Mouse (Mus musculus) right cerebral cortex, adult 18-20 months (tissue): ENCODE results near the gene Zcchc24.

Experiments
- DNase-seq: peaks from one replicate; pipeline ENCODE4 v3.0.0; 2022; ENCODE audit warnings: mixed read lengths

Gene Zcchc24

DNA sequence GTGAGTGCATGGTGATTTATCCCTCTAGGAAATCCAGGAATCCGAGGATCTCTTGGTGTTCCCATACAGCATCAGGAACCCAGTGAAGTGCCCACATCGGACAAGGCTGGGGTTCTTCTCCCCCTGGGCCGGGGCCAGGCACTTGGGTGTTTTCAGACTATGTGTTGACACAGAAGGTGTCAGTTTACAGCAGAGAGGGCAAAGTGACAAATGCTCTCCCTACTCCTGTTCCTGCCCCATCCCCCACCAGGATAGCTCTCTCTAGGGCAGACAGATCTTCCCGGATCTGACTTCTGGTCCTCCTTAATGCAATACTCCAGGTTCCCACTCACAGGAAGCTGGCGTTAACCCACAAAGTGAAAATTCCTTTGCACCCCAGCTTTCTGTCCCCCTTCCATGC lies 5.3 kb upstream of the Zcchc24 start:
- no peak for DNase-seq

DNA sequence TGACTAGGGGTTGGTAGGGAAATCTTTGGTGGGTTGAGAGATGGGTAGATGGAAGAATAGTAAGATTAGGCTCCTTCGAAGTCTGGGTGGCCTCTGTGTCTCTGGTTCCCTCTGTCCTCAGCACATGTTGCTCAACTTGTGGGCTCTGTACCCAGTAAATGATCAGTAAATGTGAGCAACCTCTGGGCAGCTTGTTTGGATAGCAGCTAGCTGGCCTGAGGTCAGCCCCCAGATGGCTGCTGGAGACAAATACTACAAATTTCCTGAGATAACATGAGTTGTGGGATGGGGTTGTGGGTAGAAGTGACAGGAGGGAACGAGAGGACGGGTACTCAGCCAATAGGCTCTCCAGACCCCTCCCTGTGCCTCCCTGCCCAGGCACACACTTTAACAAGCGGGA lies 4.2 kb upstream of the Zcchc24 start:
- DNase-seq, result no peak

DNA sequence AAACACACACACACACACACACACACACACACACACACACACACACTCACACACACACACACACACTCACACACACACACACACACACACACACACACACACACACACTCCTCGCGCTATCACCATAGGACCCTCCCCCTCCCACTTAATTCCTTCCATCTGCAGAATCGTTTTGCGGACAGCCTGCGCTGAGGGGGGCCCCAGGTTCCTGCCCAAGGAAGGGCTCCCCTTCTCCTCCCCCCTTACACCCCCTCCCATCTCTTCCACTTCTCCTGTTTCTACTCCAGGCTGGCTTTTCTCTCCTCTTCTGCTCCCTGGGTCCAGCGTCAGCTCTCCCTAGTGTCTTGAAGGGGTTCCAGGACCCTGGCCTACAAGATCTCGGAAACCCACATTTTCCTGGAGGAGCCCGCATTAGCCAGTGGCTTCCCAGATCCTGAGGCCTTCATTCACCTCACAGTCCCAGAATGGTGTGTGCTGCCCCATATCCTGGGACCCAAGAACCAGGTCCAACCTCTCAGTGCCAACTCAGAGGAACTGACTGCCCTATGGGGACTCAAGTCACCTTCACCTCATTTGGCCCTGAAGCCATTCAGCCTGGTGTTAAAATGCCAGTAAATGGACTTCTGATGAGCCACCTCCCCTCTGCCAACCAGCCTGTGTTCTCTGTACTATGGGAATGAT lies 927 bp upstream of the Zcchc24 start:
- no peak for DNase-seq

GRCm38 (mm10) chr14:25768261-25768893 lies 462 bp downstream of the Zcchc24 start:
- peak; percentile 20 for DNase-seq

- DNase-seq, result no peak
Observed at GRCm38 (mm10) chr14:25767725-25768203, 1.1 kb downstream of the Zcchc24 start.

- no peak for DNase-seq
Observed at GRCm38 (mm10) chr14:25766441-25766840, 2.4 kb downstream of the Zcchc24 start.

- DNase-seq, result peak; percentile 79
Observed at GRCm38 (mm10) chr14:25765921-25766320, 2.9 kb downstream of the Zcchc24 start.

GRCm38 (mm10) chr14:25765146-25765545 lies 3.7 kb downstream of the Zcchc24 start:
- no peak for DNase-seq

DNA sequence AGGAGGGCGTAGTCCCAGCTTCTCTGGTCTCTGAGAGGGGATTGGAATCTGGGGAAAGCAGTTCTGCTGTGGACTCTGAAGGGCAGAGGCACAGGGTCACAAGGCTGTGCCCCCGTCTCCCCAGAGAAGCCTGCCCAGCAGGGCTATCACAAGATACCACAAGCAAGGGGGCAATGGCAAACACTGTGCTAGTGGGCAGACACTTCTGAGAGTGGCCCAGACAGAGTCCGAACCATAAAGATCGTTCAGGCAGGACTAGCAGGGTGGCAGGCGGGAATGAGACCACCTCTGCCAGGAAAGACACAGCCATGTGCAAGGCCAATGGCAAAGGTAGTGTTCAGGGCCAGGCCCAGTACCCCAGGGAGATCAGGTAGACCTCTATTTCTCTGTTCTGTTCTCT lies 7.7 kb downstream of the Zcchc24 start:
- DNase-seq, result no peak

DNA sequence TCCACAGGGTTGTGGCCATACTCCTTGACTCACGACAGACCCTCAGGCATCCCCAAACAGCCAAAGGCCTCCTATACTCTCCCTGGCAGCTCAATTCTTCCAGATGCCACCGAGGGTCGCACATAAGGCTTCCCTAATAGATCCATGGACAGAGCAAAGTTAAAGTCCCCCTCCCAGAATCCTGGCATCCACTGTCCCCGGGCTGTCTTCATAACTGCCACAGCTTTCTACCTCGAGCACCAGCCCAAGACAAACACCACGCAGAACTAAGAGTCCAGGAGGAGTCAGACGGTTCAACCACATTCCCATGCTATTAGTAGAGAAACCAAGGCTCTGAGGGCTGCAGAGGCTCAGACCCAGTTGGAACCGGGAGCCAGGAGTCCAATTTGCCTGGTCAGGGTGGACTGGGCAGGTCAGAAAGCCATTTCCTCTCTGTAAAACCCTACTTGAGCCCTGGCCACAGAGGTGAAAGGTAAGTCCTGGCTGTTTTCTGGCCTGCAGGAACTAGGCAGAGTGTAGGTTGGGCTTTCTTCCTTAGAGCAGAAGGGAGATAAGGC lies 8.8 kb downstream of the Zcchc24 start:
- no peak for DNase-seq

GRCm38 (mm10) chr14:25759551-25759950 lies 9.3 kb downstream of the Zcchc24 start:
- no peak for DNase-seq

GRCm38 (mm10) chr14:25757917-25758316 lies 10.9 kb downstream of the Zcchc24 start:
- DNase-seq, result no peak

DNA sequence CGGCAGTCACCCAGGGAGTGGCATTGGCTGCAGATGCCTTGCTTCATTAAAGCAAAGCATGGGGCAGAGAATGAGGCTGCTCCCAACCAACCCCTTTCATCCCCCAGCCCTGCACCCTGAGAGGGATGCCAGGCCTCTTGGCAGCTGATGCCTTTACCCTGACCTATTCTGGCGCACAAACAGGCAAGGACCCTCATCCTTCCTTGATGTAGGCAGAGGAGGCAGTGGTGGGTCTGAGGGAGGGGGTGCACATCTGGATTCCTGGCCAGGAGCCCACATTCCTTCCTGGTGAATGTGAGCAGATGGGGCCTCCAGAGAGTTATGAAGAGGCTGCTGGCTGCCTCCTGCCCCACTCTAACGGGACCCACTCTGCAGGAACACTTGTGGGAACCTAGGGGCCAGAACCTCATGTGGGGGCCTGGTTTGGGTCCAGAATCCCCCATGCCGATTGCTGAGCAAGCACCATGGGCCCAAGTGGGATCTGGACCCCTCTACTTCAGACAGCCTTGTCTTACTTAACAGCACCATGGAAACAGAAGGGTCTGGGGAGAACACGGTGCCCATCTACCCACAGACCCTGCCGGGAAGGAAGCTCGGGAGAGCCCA lies 12.4 kb downstream of the Zcchc24 start:
- no peak for DNase-seq

GRCm38 (mm10) chr14:25755541-25755940 lies 13.3 kb downstream of the Zcchc24 start:
- no peak for DNase-seq

GRCm38 (mm10) chr14:25754531-25755484 lies 14.0 kb downstream of the Zcchc24 start:
- DNase-seq, result no peak

DNA sequence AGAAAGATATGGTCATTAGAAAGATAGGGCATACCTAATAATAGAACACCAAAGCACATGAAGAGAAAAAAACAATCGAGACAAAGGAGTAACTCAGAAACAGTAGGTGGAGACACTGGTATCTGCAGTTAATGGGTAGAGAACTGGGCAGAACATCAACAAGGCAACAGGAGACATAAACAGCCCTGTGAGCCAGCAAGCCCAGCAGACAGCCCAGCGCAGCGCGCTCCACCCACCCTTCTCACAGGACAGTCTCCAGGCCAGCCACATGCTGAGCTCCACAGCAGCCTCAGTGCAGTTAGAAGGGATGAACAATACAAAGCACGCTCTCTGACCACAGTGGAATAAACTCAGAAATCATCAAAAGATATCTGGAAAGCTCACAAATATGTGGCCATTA lies 15.8 kb downstream of the Zcchc24 start:
- DNase-seq, result peak; percentile 61

- no peak for DNase-seq
Observed at GRCm38 (mm10) chr14:25751067-25751466, 17.8 kb downstream of the Zcchc24 start.

DNA sequence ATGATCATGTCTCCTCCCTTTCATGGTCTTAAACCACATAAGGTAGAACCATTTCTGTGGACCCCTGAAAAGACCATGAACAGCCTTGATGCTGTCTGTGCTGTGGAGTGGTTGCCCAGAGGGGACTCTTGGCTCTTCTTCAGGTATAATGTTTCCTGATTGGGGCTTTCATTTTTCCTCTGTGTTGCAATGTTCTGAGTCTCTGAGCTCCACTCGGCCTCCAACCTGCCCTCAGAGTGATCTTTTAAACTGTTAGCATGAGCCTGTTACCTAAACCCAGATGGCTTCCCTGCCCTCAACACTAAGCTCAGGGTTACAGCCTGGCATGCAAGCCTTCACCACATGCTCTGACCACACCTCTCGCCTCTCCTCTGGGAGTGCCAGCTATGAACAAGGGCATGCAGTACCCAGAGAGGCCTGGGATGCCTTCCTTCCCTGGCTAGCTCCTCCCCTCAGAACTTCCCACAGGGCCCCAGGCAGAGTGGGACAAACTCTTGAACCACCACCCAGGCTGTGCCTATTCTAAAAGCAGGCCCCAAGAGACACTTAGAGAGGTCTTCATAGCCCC lies 18.3 kb downstream of the Zcchc24 start:
- DNase-seq, result no peak

DNA sequence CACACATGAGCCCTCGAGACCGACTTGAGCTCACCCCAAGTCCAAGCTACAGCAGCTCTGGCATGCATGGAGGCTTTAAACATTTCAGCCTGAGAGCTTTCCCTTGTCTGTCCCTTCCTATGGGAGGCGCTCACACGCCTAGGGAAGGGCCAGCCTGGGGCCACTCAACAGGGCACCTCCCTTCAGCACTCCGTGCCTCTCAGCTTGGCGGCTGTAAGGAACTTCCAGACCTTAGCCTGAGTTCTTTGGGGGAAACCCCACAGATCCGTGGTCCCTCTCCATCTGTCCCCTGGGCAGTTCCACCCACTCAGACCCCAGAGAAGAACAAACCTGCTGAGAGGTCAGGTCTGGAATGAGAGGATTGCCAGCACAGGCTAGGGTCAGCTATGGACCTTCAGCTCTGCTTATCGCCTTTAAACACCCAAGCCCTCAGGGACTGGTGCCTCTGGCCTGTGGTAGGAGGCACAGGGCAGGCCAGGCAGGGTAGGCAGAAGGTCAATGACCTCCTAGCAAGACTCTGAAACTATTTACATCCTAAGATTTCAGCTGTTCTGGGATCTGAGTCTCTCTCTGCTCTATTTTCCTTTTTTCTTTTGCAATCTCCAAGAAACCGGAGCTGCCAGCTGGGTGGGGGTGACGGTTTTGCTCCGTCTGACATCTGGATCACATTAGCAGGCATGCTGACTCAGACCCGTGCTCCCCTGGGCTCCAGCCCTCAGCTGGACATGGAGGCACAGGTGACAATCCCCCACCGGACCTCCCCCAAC lies 19.5 kb downstream of the Zcchc24 start:
- DNase-seq, result no peak

DNA sequence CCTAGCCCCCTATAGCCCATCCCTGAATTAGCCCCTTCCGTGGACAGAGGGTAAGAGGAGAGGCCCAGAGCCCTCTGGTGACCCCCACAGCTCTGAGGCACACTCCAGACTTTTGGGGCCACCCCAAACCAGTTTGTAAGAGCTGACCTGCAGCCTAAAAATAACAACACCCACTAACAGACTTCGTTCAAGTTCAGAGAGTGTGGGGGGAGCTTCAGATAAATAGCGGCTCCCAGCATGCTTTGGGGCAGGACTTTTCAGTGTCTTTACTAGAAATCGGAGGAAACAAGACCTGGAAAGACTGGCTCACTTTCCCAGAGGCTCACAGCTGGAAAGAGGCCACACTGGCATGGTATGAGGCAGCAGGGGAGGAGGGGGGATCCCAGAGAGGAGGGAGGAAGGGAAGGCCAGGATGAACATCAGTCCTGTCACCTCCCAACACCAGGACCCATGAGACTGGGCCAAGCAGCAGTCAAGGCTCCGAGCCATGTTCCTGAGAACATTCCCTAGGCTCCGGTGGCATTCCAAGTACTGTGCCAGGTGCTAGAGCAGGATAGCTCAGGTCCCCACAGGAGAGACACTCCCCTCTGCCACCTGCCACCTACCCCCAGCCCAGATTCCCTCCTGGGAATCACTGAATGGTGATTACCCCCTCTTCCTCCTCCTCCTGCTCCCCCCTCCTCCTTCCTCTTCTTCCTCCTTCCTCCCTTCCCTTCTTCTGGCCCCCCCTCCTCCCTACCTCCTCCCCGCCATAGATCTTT lies 20.7 kb downstream of the Zcchc24 start:
- no peak for DNase-seq
